Mouse (Mus musculus) midbrain, postnatal 0 days (tissue): ENCODE data around the gene Cntn1. TPM values are rescaled to one million over a fixed set of nuclear protein-coding genes. Genes with fewer than 3 reads are reported as not detected.
A peak's percentile ranks its signal among the peaks of the same experiment; 100 is the strongest.

Experiments used
- ATAC-seq: fragments of 200-750 bp; cut with Nextera tagmentation; 2 replicates; pipeline ENCODE4 v1.8.0; 2017; ENCODE audit warnings: moderate number of reproducible peaks, mild to moderate bottlenecking, moderate TSS enrichment, moderate library complexity; ENCODE audit not compliant: low FRiP score
- DNase-seq: peaks from one replicate; pipeline ENCODE4 v3.0.0-alpha.2; 2015; ENCODE audit warnings: low spot score
- H3K27ac ChIP-seq: fragments of 300-500 bp; sonication (generic); 2 replicates; pipeline ENCODE4 v1.5.1; 2014; ENCODE audit warnings: low read depth, mild to moderate bottlenecking, low read length, mixed read lengths
- H3K27me3 ChIP-seq: fragments of 300-500 bp; sonication (generic); 2 replicates; pipeline ENCODE4 v1.6.1; 2014; ENCODE audit warnings: low read length, control low read depth, mixed read lengths; ENCODE audit not compliant: insufficient read depth
- H3K36me3 ChIP-seq: fragments of 300-500 bp; sonication (generic); 2 replicates; pipeline ENCODE4 v1.6.1; 2014; ENCODE audit warnings: low read length, control low read depth, mixed read lengths; ENCODE audit not compliant: insufficient read depth
- H3K4me1 ChIP-seq: fragments of 300-500 bp; sonication (generic); 2 replicates; pipeline ENCODE4 v1.6.1; 2014; ENCODE audit warnings: mild to moderate bottlenecking, control low read depth, antibody characterized with exemption, low read length, mixed read lengths; ENCODE audit not compliant: insufficient read depth
- H3K4me2 ChIP-seq: fragments of 300-500 bp; sonication (generic); 2 replicates; pipeline ENCODE4 v1.6.1; 2014; ENCODE audit warnings: low read depth, mild to moderate bottlenecking, low read length, mixed read lengths; ENCODE audit not compliant: poor library complexity, severe bottlenecking
- H3K4me3 ChIP-seq: fragments of 300-500 bp; sonication (generic); 2 replicates; pipeline ENCODE4 v1.5.1; 2014; ENCODE audit warnings: low read depth, mild to moderate bottlenecking, low read length, moderate library complexity
- H3K9ac ChIP-seq: fragments of 300-500 bp; sonication (generic); replicated peaks from 2 replicates; pipeline ENCODE4 v1.6.1; 2014; ENCODE audit warnings: mild to moderate bottlenecking, low read length, moderate library complexity, mixed read lengths; ENCODE audit not compliant: poor library complexity, severe bottlenecking
- H3K9me3 ChIP-seq: fragments of 300-500 bp; sonication (generic); 2 replicates; pipeline ENCODE4 v1.6.1; 2016; ENCODE audit warnings: low read length, control low read depth
- CTCF ChIP-seq: IDR thresholded peaks from 2 replicates; pipeline ENCODE4 v1.5.1; 2016; ENCODE audit warnings: antibody characterized with exemption, mild to moderate bottlenecking
- WGBS: fragments of 180-500 bp; shearing (Covaris S2); extraction: QIAGEN DNeasy Blood & Tissue Kit; methylation state at CpG from one replicate; pipeline ENCODE4 v1.1.7; 2014; 5-methylcytosine and 5-hydroxymethylcytosine counted together
- polyA plus RNA-seq: library from polyadenylated mRNA; unstranded; fragments of >200 nt; fragmentation: Nextera tagmentation; extraction: Ambion mirVana; gene quantifications from 2 replicates; pipeline ENCODE4 v1.2.1, GENCODE M21; 2015
- total RNA-seq: library from RNA; depleted of rRNA; stranded (reverse); fragments of >200 nt; gene quantifications from 2 replicates; pipeline ENCODE4 v1.2.3, GENCODE M21; 2014

Cntn1 gene
- total and polyA plus RNA-seq, 2 experiments from 2014 or later: 153 to 300 TPM

DNA sequence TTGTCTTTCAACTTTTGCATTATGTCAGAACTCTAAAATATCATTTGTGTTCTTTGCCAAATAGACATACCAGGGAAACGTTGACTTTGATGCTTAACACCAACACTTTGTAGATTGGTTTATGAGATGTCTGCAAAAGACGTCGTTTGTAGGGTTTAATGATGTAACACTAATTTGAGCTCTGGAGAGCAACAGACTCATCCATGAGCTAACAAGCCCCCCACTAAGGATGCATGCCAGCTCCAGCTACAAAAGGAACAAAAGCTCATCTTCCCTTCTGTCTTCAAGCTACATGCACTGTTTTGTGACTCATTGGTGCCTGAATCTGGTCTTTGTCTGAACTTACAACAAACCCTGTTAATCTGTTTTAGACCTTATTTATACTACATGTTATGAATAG lies 28.5 kb downstream of the Cntn1 start:
- Histone ChIP-seq H3K4me2 (no peak overlapping the region), H3K9ac (no peak overlapping the region), H3K27ac (no peak overlapping the region), H3K36me3 (no peaks in the 10 kb centered on the region), H3K4me1 (no peaks in the 10 kb centered on the region), H3K9me3 (no peaks in the 10 kb centered on the region), H3K27me3 (no peaks in the 10 kb centered on the region), H3K4me3 (no peak overlapping the region)
- ATAC-seq: no peak
- 82% methylated on average over 3 of the region's 3 CpGs for WGBS
- peak; percentile 20 for DNase-seq
- TF ChIP-seq CTCF: no peak

DNA sequence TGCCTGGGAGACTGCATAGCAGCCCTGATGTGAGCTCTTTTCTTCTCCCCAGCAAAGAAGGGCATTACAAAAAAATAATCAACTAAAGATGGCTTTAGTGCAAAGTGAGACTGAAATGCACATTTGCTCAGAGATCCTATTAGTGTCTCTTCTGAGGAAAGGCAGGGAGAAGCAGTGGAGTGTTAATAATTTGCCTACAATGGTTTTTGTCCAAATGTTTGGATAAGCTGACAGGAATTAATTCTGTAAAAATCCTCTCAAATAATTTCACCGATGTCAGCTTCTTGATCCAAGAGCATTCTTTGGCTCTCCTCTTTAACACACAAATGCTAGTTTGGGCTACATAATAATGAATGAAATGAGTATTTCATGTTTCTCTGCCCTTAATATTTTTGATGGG lies 34.9 kb downstream of the Cntn1 start:
- Histone ChIP-seq H3K36me3 (no peaks in the 10 kb centered on the region), H3K27me3 (no peaks in the 10 kb centered on the region), H3K4me3 (no peak overlapping the region), H3K9ac (no peak overlapping the region), H3K4me1 (no peaks in the 10 kb centered on the region), H3K4me2 (no peak overlapping the region), H3K9me3 (no peaks in the 10 kb centered on the region), H3K27ac (no peak overlapping the region)
- ATAC-seq (no peak), DNase-seq (peak; percentile 31)
- no peak for TF ChIP-seq CTCF
- 21% methylated on average over 1 of the region's 1 CpGs for WGBS

DNA sequence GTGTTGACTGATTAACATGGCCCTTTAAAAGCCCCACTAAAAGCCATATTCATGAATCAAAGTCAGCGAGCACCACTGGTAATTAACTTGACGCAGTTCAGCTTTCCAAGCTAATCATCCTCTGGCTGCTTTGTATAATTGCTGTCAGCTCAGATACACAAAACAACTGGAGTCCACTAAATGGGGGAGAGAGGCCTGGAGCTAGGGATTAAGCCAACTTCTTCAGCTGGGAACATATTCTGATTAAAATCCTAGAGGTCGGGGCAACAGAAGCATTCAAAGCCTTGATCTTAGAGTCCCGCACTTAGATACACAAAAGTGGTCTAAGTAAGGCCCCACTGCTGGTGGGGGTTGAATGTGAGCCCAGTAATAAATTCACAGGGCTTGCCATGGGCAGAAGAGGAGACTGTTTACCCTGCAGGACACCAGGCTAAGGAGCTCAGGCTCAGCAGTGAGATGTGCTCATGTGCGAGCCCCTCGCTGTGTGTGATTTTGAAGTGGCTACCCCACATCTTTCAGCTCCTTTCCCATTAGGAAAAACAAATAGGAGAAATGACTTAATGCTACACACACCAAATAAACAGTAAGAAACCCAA lies 36.8 kb downstream of the Cntn1 start:
- Histone ChIP-seq H3K4me3 (no peak overlapping the region), H3K4me2 (no peak overlapping the region), H3K4me1 (no peaks in the 10 kb centered on the region), H3K9me3 (no peaks in the 10 kb centered on the region), H3K36me3 (no peaks in the 10 kb centered on the region), H3K9ac (no peak overlapping the region), H3K27me3 (no peaks in the 10 kb centered on the region), H3K27ac (no peak overlapping the region)
- WGBS: 25% methylated on average over 6 of the region's 6 CpGs
- no peak for ATAC-seq
- DNase-seq: peak; percentile 66
- TF ChIP-seq CTCF: no peak

DNA sequence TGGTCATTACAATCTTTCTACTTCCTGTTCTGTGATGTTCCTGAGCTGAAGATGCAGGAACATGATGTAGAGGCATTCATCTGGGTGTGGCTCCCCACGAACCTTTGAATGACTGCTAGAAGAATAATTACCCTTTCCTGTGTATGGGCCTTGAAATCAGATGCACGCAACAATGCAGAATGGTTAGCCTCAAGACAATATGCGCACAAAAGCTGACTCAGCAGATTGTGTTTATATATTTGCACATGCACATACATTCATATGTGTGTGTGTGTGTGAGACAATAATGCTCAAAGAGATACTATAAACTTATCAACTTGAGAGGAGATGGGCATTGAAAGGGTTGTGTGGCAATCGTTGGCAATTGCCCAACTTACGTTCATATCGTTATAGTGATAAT lies 39.8 kb downstream of the Cntn1 start:
- Histone ChIP-seq H3K27ac (no peak overlapping the region), H3K27me3 (no peaks in the 10 kb centered on the region), H3K36me3 (no peaks in the 10 kb centered on the region), H3K9ac (no peak overlapping the region), H3K9me3 (no peaks in the 10 kb centered on the region), H3K4me1 (no peaks in the 10 kb centered on the region), H3K4me2 (no peak overlapping the region), H3K4me3 (no peak overlapping the region)
- 89% methylated on average over 6 of the region's 6 CpGs for WGBS
- no peak for TF ChIP-seq CTCF
- no peak for ATAC-seq
- no peak for DNase-seq

DNA sequence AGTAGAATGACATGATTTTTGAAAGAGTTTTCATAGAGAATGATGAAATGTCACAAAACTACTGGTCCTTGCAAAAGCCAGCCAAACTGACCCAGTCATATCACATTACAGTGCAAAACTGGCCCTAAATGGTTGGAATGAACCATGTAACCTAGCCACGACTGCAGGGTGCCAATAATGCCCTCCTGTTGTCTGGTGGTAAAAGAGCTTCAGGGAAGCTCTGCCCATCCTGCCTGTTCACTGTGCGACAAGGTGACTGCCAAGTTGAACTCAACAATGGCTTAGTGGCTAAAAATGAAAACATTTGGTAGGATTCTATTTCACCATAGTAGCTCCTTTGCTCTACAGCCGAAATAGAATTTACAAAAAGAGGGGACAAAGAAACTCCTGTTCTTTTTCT lies 41.1 kb downstream of the Cntn1 start:
- Histone ChIP-seq H3K27ac (no peak overlapping the region), H3K4me3 (no peak overlapping the region), H3K4me2 (no peak overlapping the region), H3K9ac (no peak overlapping the region), H3K27me3 (no peaks in the 10 kb centered on the region), H3K4me1 (no peaks in the 10 kb centered on the region), H3K36me3 (no peaks in the 10 kb centered on the region), H3K9me3 (no peaks in the 10 kb centered on the region)
- 73% methylated on average over 3 of the region's 3 CpGs for WGBS
- no peak for TF ChIP-seq CTCF
- ATAC-seq (no peak), DNase-seq (no peak)

DNA sequence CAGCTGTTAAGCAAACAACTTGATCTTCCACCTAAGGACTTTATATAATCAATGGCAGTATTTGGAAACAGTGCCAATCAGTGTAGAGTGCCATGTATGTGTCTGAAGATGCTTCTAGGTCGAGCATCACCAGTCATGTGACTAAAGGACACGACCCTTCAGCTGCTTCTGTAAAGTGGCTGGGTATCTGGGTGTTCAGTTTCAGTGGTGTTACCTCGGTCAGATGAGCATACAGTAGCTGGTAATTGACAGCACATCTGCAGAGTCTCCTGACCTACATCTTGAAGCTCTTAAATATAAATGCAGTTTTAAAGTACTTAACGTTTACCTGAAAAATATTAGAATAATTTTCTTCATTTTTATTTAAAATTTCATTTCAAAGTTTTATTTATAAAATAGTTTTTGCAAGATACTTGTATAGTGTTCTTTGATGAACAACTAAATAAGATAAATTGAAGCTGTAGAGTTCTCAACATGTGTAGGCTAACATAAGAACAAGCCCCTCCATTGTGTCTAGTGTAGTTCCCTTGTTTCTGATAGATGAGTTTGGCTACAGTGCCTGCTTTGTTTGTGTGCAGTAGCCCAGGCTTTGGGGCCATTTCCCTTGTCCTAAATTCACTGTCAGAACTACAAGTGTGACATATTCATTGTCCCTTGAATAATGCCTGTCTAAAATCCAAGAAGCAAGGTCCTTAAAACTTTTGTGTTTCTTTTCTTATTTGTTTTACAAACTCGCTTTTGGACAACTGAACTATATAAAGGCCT lies 48.6 kb downstream of the Cntn1 start:
- TF ChIP-seq CTCF: no peak
- DNase-seq (no peak), ATAC-seq (no peak)
- Histone ChIP-seq H3K9ac (no peak overlapping the region), H3K4me3 (no peak overlapping the region), H3K9me3 (no peaks in the 10 kb centered on the region), H3K4me2 (no peak overlapping the region), H3K27me3 (no peaks in the 10 kb centered on the region), H3K4me1 (no peaks in the 10 kb centered on the region), H3K36me3 (no peaks in the 10 kb centered on the region), H3K27ac (no peak overlapping the region)
- 65% methylated on average over 5 of the region's 5 CpGs for WGBS
